In genomic region chr1:150682044-150682443, GRCm38 (mm10) we compare ENCODE assay signal across 15 mouse cellular contexts.
DNase-seq lines count a peak whose midpoint lies in the region; ATAC-seq and TF ChIP-seq lines count a peak whose summit lies in the region.
"Had no signal": no experiment of that assay in that cellular context is flagged by ENCODE, and none has a peak within 500 bp of the region (broad histone marks: within the 10 kb centered on the region; RNA-seq: fewer than 3 reads in every experiment).

No protein-coding gene starts in this region.

- WGBS in limb, embryonic 10.5 days: 10% methylated on average over 6 of the region's 6 CpGs
- WGBS in heart, embryonic 12.5 days: 77% methylated on average over 6 of the region's 6 CpGs

- H3K4me2 ChIP-seq in heart, embryonic 12.5 days: no peak overlapping the region
- H3K4me2 ChIP-seq: liver, embryonic 11.5 days; lung, embryonic 15.5 days had no signal

- no peak for ATAC-seq in heart, embryonic 12.5 days (ENCODE audit: insufficient number of reproducible peaks, low FRiP score)

- TF ChIP-seq CTCF in layer of hippocampus, adult 2 months (conservative IDR thresholded peaks at IDR 0.05): no peak

- H3K4me1 ChIP-seq in limb, embryonic 10.5 days: peaks cover 31% of the 10 kb centered on the region
- 0 out of 2 replicates have a peak, but pooled peaks cover 5% of the 10 kb centered on the region for H3K4me1 ChIP-seq in heart, embryonic 12.5 days (replicated peaks)

- no peak overlapping the region for H3K9ac ChIP-seq in heart, embryonic 12.5 days
- H3K9ac ChIP-seq: lung, embryonic 15.5 days had no signal

- no peaks in the 10 kb centered on the region for H3K27me3 ChIP-seq in limb, embryonic 10.5 days (ENCODE audit: low read depth, poor library complexity, severe bottlenecking)
- no peaks in the 10 kb centered on the region for H3K27me3 ChIP-seq in heart, embryonic 12.5 days (replicated peaks)
- H3K27me3 ChIP-seq: lung, embryonic 15.5 days had no signal

- H3K9me3 ChIP-seq in limb, embryonic 10.5 days (replicated peaks): no peaks in the 10 kb centered on the region
- H3K9me3 ChIP-seq in heart, embryonic 12.5 days (replicated peaks): no peaks in the 10 kb centered on the region
- H3K9me3 ChIP-seq: lung, embryonic 15.5 days had no signal

- peaks cover 32% of the 10 kb centered on the region for H3K36me3 ChIP-seq in limb, embryonic 10.5 days
- H3K36me3 ChIP-seq in heart, embryonic 12.5 days: peaks cover 45% of the 10 kb centered on the region
- H3K36me3 ChIP-seq: lung, embryonic 15.5 days had no signal

- no peak overlapping the region for H3K4me3 ChIP-seq in layer of hippocampus, adult 2 months
- 0 out of 2 replicates have a peak overlapping the region, but pooled peaks have one; percentile 19 for H3K4me3 ChIP-seq in limb, embryonic 10.5 days
- no peak overlapping the region for H3K4me3 ChIP-seq in heart, embryonic 12.5 days
- H3K4me3 ChIP-seq: heart, adult 2 months; lung, embryonic 15.5 days had no signal

- peak overlapping the region; percentile 88 for H3K27ac ChIP-seq in layer of hippocampus, adult 2 months
- peak overlapping the region; percentile 71 for H3K27ac ChIP-seq in limb, embryonic 10.5 days
- no peak overlapping the region for H3K27ac ChIP-seq in heart, embryonic 12.5 days (ENCODE audit: poor library complexity, severe bottlenecking)
- H3K27ac ChIP-seq: heart, adult 2 months; lung, embryonic 15.5 days had no signal

- no peak for DNase-seq in layer of hippocampus, adult 2 months (ENCODE audit: low spot score in 2 of 2)
- no peak for DNase-seq in layer of hippocampus, postnatal 10 days (ENCODE audit: low spot score in 2 of 2)
- DNase-seq in embryo, embryonic 9.5 days (ENCODE audit: extremely low spot score): peak; percentile 52
- DNase-seq in limb, embryonic 10.5 days (ENCODE audit: low spot score): peak; percentile 56
- DNase-seq in yolk sac, embryonic 10.5 days (ENCODE audit: low spot score): peak; percentile 8
- no peak for DNase-seq in left cerebral cortex, adult 8-10 months (ENCODE audit: low spot score in 2 of 2)
- DNase-seq: adrenal gland, postnatal 25 days; heart, adult 2 months; heart, postnatal 10 days; kidney, adult 18-20 months; kidney, postnatal 36 days; layer of hippocampus, postnatal 36 days had no signal

Comparison
In these comparisons a context has a peak if more than half of its experiments do, and no peak if none do; other contexts are left out.
1. DNase-seq: peak in embryo, embryonic 9.5 days (single experiment), limb, embryonic 10.5 days (single experiment) and yolk sac, embryonic 10.5 days (single experiment); none in layer of hippocampus, adult 2 months (0 of 2), layer of hippocampus, postnatal 10 days (0 of 2) and left cerebral cortex, adult 8-10 months (0 of 2).